In the genomic region with DNA sequence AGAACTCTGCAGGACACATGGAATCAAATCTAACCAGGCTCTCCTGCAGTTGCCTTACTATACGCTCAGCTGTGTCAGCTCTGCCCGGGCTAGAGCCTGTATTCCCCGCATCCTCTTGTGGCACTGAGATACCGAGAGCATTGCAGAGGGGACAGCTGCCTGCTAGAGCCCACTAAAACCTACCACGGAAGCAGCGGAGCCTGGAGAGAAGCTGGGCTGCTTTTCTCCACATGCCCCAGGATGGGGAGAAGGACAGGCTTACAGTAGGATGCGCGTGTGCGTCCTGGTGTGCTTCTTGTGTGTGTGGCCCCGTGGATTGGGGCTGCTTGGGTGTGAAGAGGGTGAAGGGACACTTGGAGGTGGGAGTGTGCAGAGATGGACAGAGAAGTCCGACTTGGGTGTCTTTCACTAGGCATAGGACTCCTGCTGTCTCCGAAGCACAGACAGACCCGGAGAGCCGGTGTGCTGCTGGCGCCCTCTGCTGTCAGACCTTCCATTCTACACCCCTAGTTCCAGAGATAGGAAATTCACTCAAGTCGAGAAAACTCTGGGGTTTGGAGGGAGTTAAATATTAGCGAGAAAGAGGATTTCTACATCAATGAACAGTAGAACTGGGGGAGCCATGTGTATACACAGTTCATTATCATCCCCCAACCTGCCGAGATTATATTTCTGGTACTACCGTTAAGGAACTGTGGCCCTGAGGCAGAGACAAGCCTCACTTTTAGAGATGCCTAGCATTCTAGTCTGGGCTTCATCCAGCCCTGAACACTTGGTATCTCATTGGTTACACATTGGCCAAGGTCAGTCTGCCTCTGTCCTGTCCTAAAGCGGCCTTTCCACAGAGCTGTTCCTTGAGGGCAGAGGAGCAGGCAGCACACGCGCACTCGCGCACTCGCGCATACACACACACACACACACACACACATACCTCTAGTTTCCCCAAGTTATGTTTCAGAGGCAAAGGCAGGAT, we compare ENCODE assay signal across 8 mouse cellular contexts. TPM values are rescaled to one million over a fixed set of nuclear protein-coding genes. Genes with fewer than 3 reads are reported as not detected.
A peak's percentile ranks its signal among the peaks of the same experiment; 100 is the strongest.
DNase-seq lines count a peak whose midpoint lies in the region; ATAC-seq lines count a peak whose summit lies in the region.

No protein-coding gene starts in this region.

- H3K27me3 ChIP-seq in hindbrain, embryonic 13.5 days: 0 out of 2 replicates have a peak, but pooled peaks cover 11% of the 10 kb centered on the region

- no peaks in the 10 kb centered on the region for H3K9me3 ChIP-seq in hindbrain, embryonic 13.5 days

- WGBS in hindbrain, embryonic 13.5 days: 38% methylated on average over 26 of the region's 26 CpGs

- peak overlapping the region; percentile 51 for H3K4me2 ChIP-seq in hindbrain, embryonic 13.5 days

- H3K9ac ChIP-seq in hindbrain, embryonic 13.5 days: peak overlapping the region; percentile 60; the same call in 1 of the 2 replicates

- peaks cover 4% of the 10 kb centered on the region for H3K4me1 ChIP-seq in hindbrain, embryonic 13.5 days (replicated peaks)

- ATAC-seq in hindbrain, embryonic 13.5 days (ENCODE audit: low FRiP score): peak; percentile 80

- H3K36me3 ChIP-seq in hindbrain, embryonic 13.5 days: no peaks in the 10 kb centered on the region

- H3K4me3 ChIP-seq in hindbrain, embryonic 13.5 days: peak overlapping the region; percentile 15; the same call in 1 of the 2 replicates

- H3K27ac ChIP-seq in hindbrain, embryonic 13.5 days: no peak overlapping the region

- DNase-seq in MN1 (ENCODE audit: low spot score): peak; percentile 71
- peak; percentile 67 for DNase-seq in cerebellum, adult 9-11 months
- peak; percentile 62 to 84 for DNase-seq in frontal cortex, postnatal 14 days (ENCODE audit: low spot score in 2 of 2)
- peak; percentile 77 to 95 for DNase-seq in layer of hippocampus, postnatal 25 days (ENCODE audit: extremely low spot score in 1 of 2, low spot score in 1 of 2)
- peak; percentile 74 for DNase-seq in lung, postnatal 25 days (ENCODE audit: low spot score)
- peak; percentile 91 for DNase-seq in retina, embryonic 14.5 days (ENCODE audit: low spot score)
- peak; percentile 66 to 74 for DNase-seq in thymus, postnatal 36 days

RNA-seq across cellular contexts. Expression of a gene that starts 0.5 kb away (rescaled TPM):
- not detected in 2 replicates for polyA plus RNA-seq in hindbrain, embryonic 13.5 days (2015; fragmentation: Nextera tagmentation; extraction: Ambion mirVana)
- not detected for total RNA-seq in layer of hippocampus, postnatal 25 days (2021)

RNA-seq across cellular contexts. Expression of a gene that starts 27.2 kb away (rescaled TPM):
- 62.4 and 62.5 TPM in 2 replicates for polyA plus RNA-seq in hindbrain, embryonic 13.5 days (2015; fragmentation: Nextera tagmentation; extraction: Ambion mirVana)
- 100 to 1,000 TPM; 120 to 133 TPM for total RNA-seq in layer of hippocampus, postnatal 25 days (2021)
